Mouse (Mus musculus): ENCODE results near the gene Cbarp.

The Cbarp gene

DNA sequence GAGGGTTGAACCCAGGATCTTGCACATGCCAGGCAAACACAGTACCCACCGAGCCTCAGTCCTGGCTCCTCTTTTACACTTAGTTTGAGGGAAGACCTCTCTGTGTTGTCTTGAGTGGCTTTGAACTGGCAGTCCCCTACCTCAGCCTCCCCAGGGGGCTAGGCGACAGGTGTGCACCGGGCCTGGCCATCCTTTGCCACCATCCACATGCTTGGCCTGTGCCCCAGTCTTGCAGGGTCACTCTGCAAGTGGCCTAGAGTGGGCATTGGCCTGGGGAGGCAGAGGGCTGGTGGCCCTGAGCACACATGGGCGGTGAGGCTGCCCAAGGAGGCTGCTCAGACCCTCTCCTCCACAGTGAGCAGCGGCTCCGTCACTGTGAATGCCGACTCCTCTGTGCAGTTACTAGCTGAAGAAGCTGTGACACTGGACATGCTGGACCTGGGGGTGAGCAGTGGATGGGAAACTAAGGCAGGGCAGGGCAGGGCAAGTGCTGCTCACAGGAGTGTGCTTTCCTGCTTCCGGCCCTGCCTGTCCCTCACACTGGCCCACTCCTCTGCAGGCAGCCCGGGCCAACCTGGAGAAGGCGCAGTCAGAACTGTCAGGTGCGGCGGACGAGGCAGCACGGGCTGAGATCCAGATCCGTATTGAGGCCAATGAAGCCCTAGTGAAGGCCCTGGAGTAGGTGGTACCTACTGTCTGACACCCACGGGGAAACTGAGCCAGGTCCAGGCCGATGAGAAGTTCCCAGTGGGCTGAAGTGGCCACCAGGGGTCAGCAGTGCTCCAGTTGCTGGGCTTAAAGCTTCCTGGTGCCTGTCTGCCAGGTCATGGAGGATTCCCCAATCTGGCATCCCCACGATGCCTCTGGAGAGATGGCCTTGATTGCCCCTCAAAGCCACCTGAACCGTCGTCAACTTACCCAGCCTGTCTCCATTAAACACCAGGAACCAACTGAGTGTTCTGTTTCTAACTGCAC lies 4.5 kb upstream of the Cbarp start:
- no peak for DNase-seq (ENCODE audit: extremely low spot score, low read depth, low spot score)

DNA sequence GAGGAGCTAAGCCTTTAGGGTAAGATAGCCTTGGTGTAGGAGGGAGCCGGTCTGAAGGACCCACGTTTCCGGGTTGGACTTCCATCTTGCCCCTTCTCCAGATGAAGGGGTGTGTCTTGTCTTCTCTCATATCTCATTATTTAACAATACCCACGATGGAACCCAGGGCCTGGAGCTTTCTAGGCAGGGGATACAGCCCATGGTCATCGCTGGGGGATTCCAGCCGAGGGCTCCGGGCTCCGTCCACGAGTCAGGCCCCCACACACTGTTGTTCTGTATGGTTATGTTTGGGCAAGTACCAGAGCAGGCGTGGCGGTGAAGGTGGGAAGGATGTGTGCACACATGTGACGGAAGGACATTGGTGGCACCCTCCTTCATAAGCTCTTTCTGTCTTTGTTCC lies 3.5 kb upstream of the Cbarp start:
- no peak for DNase-seq (ENCODE audit: extremely low spot score, low read depth, low spot score)

DNA sequence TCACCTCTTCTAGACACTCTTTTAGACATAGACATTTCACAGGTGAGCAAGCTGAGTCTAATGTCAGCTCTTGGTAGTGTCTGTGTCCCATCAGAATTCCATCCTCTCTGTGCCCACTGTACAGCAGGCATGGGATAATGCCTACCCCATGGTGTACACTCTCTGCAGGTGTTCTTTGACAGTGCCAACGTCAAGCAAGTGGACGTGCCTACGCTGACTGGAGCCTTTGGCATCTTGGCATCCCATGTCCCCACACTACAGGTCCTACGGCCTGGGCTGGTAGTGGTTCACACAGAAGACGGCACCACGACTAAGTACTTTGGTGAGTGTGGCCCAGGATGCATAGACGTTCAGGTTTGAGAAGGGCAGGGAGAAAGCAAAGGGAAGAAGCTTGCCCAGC lies 3.0 kb upstream of the Cbarp start:
- DNase-seq (ENCODE audit: extremely low spot score, low read depth, low spot score) = no peak

DNA sequence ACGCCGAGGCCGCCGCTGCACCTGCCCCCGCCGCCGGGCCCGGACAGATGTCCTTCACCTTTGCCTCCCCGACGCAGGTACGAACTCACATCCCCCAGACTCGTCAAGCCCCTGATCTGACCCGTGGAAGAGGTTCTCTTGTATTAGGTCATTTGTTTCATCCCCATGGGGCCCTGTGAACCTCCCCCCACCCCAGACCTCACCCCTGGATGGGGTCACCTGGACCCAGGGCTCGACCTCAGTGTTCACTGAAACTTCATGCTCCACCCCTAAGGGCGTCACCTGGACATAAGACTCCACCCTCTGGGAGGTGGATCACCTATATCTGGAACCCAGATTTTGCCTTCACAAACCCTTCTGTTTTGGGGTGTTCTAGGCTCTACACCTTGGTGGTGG lies 1.9 kb upstream of the Cbarp start:
- no peak for DNase-seq (ENCODE audit: extremely low spot score, low read depth, low spot score)

DNA sequence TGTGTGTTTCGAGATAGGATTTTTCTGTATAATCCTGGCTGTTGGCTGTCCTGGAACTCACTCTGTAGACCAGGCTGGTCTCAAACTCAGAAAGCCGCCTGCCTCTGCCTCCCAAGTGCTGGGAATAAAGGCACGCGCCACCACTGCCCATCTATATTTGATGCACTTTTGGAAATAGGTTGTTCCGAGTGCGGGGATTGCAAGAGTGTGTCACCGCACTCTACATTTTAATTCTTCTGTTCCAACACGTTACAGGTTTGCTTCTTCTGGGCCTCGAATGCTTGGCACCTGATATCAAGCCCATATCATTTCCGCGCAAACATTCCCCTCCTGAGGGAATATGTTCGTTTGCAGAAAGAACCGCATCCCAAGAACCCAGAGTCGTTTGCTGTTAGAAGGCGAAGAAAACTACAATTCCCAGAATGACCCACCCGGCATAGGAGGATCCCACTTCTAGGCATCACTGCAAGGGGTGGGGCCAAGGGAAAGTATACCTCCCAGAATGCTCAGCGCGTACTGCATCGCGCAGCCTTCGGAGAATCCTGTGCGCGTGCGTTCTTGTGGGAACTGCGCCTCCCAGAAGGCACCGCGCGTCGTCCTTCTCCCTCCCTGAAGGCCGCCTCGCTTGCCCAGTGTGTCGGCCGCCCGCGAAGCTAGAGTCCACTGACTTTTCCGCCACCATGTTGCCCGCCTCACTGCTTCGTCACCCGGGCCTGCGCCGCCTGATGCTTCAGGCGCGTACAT lies 1.3 kb upstream of the Cbarp start:
- DNase-seq (ENCODE audit: extremely low spot score, low read depth, low spot score) = no peak

- DNase-seq (ENCODE audit: extremely low spot score, low read depth, low spot score) = no peak
These were observed 608 bp upstream of the Cbarp start for GRCm38 (mm10) chr10:80141243-80141642.

DNA sequence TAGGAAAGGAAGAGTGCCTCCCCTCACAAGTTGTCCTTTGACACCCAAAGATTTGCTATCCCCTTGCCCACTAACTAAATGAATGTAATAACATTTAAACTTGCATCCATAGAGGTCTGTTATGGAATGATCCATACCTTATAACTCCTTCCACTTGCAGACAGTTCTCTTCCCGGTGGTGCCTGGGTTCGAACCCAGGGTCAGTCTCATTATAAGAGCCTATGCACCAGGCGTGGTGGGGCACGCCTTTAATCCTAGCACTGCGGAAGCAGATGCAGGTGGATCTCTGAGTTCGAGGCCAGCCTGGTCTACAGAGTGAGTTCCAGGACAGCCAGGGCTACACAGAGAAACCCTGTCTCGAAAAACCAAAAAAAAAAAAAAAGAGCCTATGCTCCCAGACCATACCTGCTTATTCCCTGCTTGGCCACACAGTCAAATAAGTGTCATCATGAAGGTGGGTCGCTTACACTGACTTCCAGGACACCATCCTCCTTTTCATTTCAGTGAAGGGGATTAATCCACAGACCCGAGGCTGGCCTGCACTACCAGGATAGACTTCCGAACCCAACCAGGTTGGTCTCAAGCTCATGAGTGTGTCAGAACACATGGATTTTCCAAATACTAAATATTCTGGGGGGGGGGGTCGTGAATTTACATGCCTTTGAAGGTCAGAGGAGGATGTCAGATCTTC lies 515 bp downstream of the Cbarp start:
- no peak for DNase-seq (ENCODE audit: extremely low spot score, low read depth, low spot score)

DNA sequence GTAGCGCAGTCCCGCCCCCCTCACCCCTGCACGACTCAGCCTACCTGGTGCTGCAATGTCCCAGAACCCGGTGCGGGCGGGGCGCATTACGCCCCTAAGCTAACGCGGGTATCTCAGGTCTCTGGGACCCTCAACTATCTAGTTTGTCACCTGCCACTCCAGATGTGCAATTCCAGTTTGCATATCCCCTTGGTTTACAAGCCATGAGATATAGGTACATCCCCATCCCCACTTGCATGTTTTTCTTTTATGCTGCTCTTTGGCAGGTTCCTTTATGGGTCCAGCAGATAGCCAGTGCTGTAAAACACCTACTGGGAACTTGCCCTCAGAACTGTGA lies 1.2 kb downstream of the Cbarp start:
- no peak for DNase-seq (ENCODE audit: extremely low spot score, low read depth, low spot score)

- no peak for DNase-seq (ENCODE audit: extremely low spot score, low read depth, low spot score)
These were observed 1.8 kb downstream of the Cbarp start, which contains the start of gene Atp5d for GRCm38 (mm10) chr10:80138553-80139438. Gene Atp5d, plus strand, starts transcription at chr10:80138632.

DNA sequence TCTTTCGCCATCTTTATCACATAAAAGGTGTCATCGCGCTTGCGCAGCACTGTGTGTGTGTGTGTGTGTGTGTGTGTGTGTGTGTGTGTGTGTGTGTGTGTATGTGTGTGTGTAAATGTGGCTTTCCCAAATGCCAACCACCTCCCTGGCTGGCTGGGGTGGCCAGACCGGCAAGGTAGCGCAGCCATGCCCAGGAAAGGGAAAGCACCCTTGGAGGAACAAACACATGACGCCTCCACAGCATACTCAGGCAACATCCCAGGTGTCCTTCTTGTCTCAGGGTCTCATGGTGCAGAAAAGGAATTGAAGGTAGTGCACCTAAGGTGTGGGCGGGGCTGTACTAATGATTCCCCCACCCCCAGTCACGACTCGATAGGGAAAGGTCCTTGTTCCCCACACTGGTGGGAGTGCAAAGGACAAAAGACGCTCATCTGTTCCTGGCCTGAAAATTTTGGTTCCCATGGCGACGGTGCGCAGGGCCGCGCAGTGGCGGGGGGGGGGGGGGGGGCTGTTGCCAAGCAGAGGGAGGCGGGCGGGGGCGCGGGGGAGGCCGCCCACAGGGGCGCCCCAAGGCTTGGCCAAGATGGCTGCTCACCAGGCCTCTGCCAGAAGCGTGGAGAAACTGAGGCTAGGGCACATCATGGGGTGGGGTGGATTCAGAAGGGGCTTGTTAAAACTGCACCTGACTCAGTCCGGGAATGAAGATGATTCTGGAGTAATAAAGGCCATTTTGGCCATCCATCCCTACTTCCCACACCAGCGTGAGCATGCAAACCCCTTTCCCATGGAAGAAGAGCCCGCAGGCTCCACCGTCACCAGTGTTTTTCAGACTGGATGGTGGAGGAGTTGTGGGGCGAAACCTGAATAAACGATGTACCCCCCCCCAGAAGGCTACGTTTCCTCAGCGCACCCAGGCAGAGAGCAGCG lies 2.7 kb downstream of the Cbarp start:
- DNase-seq (ENCODE audit: extremely low spot score, low read depth, low spot score) = no peak

DNA sequence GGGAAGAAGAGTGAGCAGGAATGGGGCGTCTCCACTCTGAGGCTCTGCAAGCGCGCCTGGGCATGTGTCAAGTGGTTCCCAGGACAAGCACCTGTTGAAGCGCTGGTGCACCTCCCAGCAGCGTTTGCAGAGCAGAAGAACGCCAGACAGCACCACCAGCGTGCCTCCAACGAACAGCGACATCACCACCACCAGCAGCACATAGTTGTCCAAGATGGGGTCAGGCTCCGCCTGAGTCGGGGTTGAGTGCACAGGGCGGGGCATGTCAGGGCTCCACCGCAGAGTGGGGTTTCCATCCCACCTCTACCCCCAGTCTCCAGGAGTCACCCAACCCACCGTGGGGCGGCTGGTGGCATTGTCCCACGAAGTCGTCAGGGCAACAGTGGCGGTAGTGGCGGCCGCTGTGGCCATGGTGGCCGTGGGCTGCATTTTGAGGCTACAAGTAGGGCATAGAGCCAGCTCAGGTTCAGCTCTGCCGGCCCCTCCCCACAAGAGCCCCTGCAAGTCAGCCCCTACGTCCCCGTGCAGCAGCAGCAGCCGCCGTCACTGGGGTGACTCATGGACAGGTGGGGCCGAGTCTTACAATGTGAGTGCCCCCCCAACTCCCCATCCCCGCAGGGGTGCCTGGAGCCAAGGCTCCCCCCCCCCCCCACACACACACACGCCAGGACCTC lies 3.5 kb downstream of the Cbarp start:
- no peak for DNase-seq (ENCODE audit: extremely low spot score, low read depth, low spot score)

- no peak for DNase-seq (ENCODE audit: extremely low spot score, low read depth, low spot score)
These were observed 4.3 kb downstream of the Cbarp start for GRCm38 (mm10) chr10:80136179-80136951.

- no peak for DNase-seq (ENCODE audit: extremely low spot score, low read depth, low spot score)
These were observed 5.0 kb downstream of the Cbarp start for GRCm38 (mm10) chr10:80135641-80136040.

DNA sequence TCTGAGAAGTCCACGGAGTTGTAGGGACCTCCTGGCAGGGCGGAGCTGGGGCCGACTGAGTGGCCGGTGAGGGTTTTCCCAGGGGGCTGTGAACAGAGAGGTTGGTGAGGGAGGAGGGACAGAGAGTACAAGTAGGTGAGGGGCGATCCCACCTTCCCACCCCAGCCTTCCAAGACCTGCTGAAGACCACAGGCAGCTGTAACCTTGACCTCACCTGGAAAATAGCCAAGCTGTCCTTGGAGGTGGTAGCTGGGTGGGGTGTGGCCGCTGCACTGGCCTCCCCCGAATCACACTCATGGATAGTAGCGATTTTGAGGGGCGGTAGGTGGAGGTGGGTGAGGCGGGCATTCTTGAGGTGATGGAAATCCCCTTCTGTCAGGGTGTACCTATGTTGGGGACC lies 5.5 kb downstream of the Cbarp start:
- DNase-seq (ENCODE audit: extremely low spot score, low read depth, low spot score) = no peak

GRCm38 (mm10) chr10:80134421-80134820 lies 6.2 kb downstream of the Cbarp start:
- no peak for DNase-seq (ENCODE audit: extremely low spot score, low read depth, low spot score)

- DNase-seq (ENCODE audit: extremely low spot score, low read depth, low spot score) = no peak
These were observed 7.3 kb downstream of the Cbarp start for GRCm38 (mm10) chr10:80133226-80133849.

GRCm38 (mm10) chr10:80131952-80132350 lies 8.7 kb downstream of the Cbarp start:
- no peak for DNase-seq (ENCODE audit: extremely low spot score, low read depth, low spot score)

Measured in hindlimb bud, embryonic 11.5 days (tissue).